Mouse (Mus musculus) macrophage (primary cell): ENCODE measurements around the gene St8sia6. TPM values are rescaled to one million over a fixed set of nuclear protein-coding genes. Genes with fewer than 3 reads are reported as not detected.

Experiments
- H3K27ac ChIP-seq: fragments of 350-480 bp; formaldehyde crosslinking; 2 replicates; pipeline ENCODE4 v1.9.0; 2021
- H3K36me3 ChIP-seq: fragments of 350-480 bp; formaldehyde crosslinking; 2 replicates; pipeline ENCODE4 v1.9.0; 2021; ENCODE audit errors: inconsistent target
- H3K4me3 ChIP-seq: fragments of 350-480 bp; formaldehyde crosslinking; 2 replicates; pipeline ENCODE4 v1.9.0; 2021; ENCODE audit errors: inconsistent target
- H3K79me2 ChIP-seq: fragments of 350-480 bp; formaldehyde crosslinking; 2 replicates; pipeline ENCODE4 v1.9.0; 2021; ENCODE audit errors: inconsistent target
- WGBS: methylation state at CpG from one replicate; pipeline ENCODE4 v1.1.7; 2026; ENCODE audit warnings: inconsistent platforms; ENCODE audit not compliant: missing documents; 5-methylcytosine and 5-hydroxymethylcytosine counted together
- polyA plus RNA-seq: library from polyadenylated mRNA; stranded (reverse); fragments of 250-400 nt; gene quantifications from 3 replicates; pipeline ENCODE4 v1.2.4, GENCODE M21; 2018; ENCODE audit warnings: inconsistent platforms
- total RNA-seq, 78 experiments: library from RNA; depleted of rRNA; stranded (reverse); fragments of 250-400 nt; gene quantifications; 1 replicate in 9 of 78; 2 replicates in 24 of 78; 3 replicates in 43 of 78; 4 replicates in 2 of 78; pipeline ENCODE4 v1.2.4; 2018; ENCODE audit warnings: inconsistent platforms in 56 of 78

The St8sia6 gene
- under 1 TPM in 3 of 26 experiments, not detected in 23; 0.06 to 0.09 (median 0.08) TPM for total RNA-seq (2018; cell fraction: chromatin; rRNA removed)
- total RNA-seq (2018; cell fraction: cytosol; rRNA removed), result under 1 TPM; 0.03 to 0.55 (median 0.11) TPM
- total RNA-seq (2018; cell fraction: nucleus; rRNA removed), result under 1 TPM in 19 of 26 experiments, not detected in 7; 0.06 to 0.86 (median 0.22) TPM
- 0.08 to 0.09 TPM in 2 of 3 replicates, not detected in the other for polyA plus RNA-seq

DNA sequence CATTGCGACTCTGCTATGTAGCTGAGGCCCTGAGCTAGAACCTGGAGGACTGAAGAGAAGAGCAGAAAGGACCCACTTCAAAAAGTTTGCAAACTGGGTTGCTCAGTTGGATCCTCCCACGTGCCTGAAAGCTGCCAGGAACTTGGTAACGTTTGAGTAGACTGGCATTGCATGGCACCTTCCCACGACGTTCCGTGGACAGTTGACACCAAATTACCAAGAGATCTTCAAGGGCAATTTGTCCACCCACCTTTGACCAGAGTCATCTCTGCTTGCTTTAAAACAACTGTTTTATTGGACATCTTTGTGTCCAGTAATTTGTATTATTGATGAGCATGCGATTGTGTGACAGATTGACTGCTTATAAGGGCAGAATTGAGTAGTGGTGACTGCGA, at the start of gene St8sia6:
St8sia6 (minus strand) TSS at position 96 of the 395 bp plus-strand sequence.
- Histone ChIP-seq H3K79me2 (no peaks in the 10 kb centered on the region), H3K27ac (no peak within 1 kb of the TSS), H3K36me3 (no peaks in the 10 kb centered on the region), H3K4me3 (no peak within 1 kb of the TSS)
- WGBS, result 55% methylated on average over 8 of the region's 8 CpGs

DNA sequence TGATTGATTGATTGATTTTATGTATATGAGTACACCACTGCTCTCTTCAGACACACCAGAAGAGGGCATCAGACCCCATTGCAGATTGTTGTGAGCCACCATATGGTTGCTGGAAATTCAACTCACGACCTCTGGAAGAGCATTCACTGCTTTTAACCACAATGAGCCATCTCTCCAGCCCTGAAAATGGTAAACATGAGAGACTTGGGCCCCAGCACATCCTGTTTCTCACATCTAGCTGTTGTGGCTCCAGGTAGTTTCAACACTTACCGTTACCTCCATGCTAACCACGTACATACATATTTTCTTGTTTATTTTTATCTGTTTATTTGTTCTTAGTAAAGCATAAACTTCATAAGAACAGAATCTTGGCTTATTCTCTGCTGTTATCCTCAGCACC, 42.4 kb upstream of the St8sia6 start:
- H3K27ac ChIP-seq, result no peak overlapping the region
- H3K36me3 ChIP-seq, result no peaks in the 10 kb centered on the region
- no peak overlapping the region for H3K4me3 ChIP-seq
- no peaks in the 10 kb centered on the region for H3K79me2 ChIP-seq
- WGBS, result 71% methylated on average over 3 of the region's 3 CpGs

DNA sequence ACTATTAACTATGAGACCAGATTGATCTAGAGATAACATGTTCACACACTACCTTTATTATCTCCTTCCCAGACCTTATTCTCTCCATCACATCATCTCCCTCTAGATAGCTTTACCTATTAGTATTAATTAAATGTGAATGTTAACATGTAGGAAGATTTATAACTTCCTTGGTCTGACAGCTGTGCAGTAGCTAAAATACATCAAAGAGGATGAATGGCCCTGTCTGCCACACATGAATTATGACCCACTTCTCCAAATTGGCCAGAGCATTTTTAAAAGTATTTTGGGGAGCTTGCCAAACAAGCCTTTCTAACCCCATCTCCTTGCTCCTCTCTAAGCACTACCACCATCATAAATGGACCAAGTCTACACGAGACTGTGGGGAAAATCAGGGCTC, 41.1 kb upstream of the St8sia6 start:
- Histone ChIP-seq H3K36me3 (no peaks in the 10 kb centered on the region), H3K79me2 (no peaks in the 10 kb centered on the region), H3K27ac (no peak overlapping the region), H3K4me3 (no peak overlapping the region)
- 27% methylated on average over 1 of the region's 1 CpGs for WGBS

GRCm38 (mm10) chr2:13816645-13817044, 22.8 kb upstream of the St8sia6 start:
- H3K4me3 ChIP-seq, result no peak overlapping the region
- H3K27ac ChIP-seq, result no peak overlapping the region
- 81% methylated on average over 2 of the region's 2 CpGs for WGBS
- H3K79me2 ChIP-seq, result no peaks in the 10 kb centered on the region
- no peaks in the 10 kb centered on the region for H3K36me3 ChIP-seq

DNA sequence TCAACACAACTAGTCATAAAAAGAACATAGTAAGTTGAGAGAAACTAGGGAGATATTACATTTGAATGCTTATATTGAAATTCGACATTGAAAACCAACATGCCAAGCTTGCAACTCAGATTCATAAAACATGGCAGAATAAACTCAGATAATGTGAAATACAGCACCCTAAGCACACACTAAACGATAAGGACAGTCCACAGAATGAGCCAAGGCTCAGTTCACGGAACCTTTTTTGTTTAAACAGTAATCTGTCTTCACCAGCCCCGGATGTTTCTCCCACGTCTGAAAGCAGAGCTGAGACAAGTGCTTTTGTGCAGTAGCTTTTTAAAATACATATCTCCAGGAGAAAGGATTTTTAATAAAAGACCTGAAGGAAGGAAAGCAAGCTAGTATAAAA, 14.7 kb upstream of the St8sia6 start:
- no peak overlapping the region for H3K4me3 ChIP-seq
- 91% methylated on average over 5 of the region's 5 CpGs for WGBS
- H3K36me3 ChIP-seq, result no peaks in the 10 kb centered on the region
- H3K27ac ChIP-seq, result no peak overlapping the region
- H3K79me2 ChIP-seq, result no peaks in the 10 kb centered on the region

DNA sequence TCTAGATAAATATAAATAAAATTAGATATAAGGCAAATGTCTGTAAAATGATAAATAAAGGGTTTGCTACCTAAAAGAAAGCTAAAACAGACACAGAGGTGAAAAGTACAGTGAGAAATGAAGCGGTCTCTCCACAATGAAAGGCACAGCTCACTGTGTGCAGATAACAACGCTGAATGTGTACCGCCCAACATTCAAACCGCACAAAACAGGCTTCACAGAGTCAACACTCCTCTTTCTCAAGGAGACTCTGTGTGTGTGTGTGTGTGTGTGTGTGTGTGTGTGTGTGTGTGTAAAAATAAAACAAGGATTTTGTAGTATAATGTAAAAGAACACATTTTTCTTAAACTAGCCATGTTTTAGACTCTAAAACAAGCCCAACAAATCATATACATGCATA, 14.1 kb upstream of the St8sia6 start:
- Histone ChIP-seq H3K4me3 (no peak overlapping the region), H3K79me2 (no peaks in the 10 kb centered on the region), H3K36me3 (no peaks in the 10 kb centered on the region), H3K27ac (no peak overlapping the region)
- WGBS, result 93% methylated on average over 4 of the region's 4 CpGs

GRCm38 (mm10) chr2:13806120-13806519, 12.3 kb upstream of the St8sia6 start:
- H3K4me3 ChIP-seq, result no peak overlapping the region
- 96% methylated on average over 3 of the region's 3 CpGs for WGBS

GRCm38 (mm10) chr2:13800639-13801038, 6.8 kb upstream of the St8sia6 start:
- Histone ChIP-seq H3K79me2 (no peaks in the 10 kb centered on the region), H3K4me3 (no peak overlapping the region), H3K27ac (no peak overlapping the region), H3K36me3 (no peaks in the 10 kb centered on the region)
- WGBS, result 89% methylated on average over 2 of the region's 2 CpGs

More at GRCm38 (mm10) chr2:13806120-13806519, 12.3 kb upstream of the St8sia6 start:
- no peak overlapping the region for H3K27ac ChIP-seq
- H3K36me3 ChIP-seq, result no peaks in the 10 kb centered on the region
- H3K79me2 ChIP-seq, result no peaks in the 10 kb centered on the region

GRCm38 (mm10) chr2:13794446-13794845, 582 bp upstream of the St8sia6 start:
- WGBS, result 93% methylated on average over 8 of the region's 8 CpGs
- H3K4me3 ChIP-seq, result no peak overlapping the region
- no peak overlapping the region for H3K27ac ChIP-seq
- H3K79me2 ChIP-seq, result no peaks in the 10 kb centered on the region
- H3K36me3 ChIP-seq, result no peaks in the 10 kb centered on the region

GRCm38 (mm10) chr2:13793054-13793968, 553 bp downstream of the St8sia6 start:
- Histone ChIP-seq H3K79me2 (no peaks in the 10 kb centered on the region), H3K4me3 (no peak overlapping the region), H3K36me3 (no peaks in the 10 kb centered on the region), H3K27ac (no peak overlapping the region)
- 2% methylated on average over 89 of the region's 89 CpGs for WGBS

DNA sequence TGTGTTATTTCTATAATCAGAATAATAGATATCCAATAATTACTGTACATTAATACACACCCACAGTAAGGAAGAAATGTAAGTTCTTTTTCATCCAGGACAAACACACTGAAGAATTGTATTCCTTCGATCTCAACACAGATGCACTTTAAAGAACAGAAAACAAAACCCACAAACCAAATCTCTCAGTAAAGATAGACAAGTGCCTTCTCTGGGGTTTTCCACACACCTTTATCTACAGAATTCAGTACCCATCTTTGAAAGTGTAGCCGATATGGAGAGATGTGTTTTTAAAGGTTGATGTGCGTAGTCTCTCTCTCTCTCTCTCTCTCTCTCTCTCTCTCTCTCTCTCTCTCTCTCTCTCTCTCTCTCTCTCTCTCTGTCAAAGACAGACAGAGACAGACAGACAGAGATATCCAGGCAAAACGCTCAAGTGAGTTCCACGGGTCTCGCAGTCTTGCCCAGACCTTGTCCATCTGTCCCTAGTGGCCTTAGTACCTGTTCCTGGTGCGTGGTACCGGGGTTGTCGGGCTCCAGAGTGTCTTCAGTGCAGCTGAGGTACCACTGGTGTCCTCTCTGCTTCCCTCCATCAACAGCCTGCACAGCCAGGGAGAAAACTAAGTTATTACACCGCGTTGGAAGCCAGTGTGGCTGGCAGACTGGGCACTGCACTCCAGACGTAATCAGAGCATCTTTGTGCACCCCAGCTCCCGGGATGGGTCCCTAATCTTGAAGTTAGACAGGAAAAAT, 1.4 kb downstream of the St8sia6 start:
- Histone ChIP-seq H3K27ac (no peak overlapping the region), H3K4me3 (no peak overlapping the region), H3K79me2 (no peaks in the 10 kb centered on the region), H3K36me3 (no peaks in the 10 kb centered on the region)
- WGBS, result 64% methylated on average over 13 of the region's 13 CpGs

GRCm38 (mm10) chr2:13791598-13791997, 2.3 kb downstream of the St8sia6 start:
- 77% methylated on average over 7 of the region's 7 CpGs for WGBS
- no peaks in the 10 kb centered on the region for H3K79me2 ChIP-seq
- no peaks in the 10 kb centered on the region for H3K36me3 ChIP-seq
- no peak overlapping the region for H3K4me3 ChIP-seq
- H3K27ac ChIP-seq, result no peak overlapping the region

DNA sequence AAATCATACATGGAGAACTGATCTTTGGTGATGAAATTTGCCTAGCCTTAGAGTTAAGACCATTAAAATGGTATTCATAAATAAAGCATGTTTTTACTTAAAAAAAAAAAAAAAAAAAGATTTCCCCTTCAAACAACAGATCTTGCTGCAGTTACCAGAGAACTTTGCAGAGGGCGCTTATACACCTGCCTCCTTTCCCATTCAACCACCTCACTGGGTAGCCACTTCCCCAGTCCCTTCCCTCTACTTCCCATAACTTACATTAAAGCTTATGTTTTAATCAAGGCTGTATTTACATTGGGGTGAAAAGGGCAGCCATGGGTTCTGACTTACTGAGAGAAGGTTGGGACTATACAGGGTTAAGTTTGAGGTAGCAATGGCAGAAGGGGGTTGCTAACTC, 4.5 kb downstream of the St8sia6 start:
- H3K27ac ChIP-seq, result no peak overlapping the region
- no peaks in the 10 kb centered on the region for H3K36me3 ChIP-seq
- H3K4me3 ChIP-seq, result no peak overlapping the region
- no peaks in the 10 kb centered on the region for H3K79me2 ChIP-seq
- 33% methylated on average over 1 of the region's 1 CpGs for WGBS

DNA sequence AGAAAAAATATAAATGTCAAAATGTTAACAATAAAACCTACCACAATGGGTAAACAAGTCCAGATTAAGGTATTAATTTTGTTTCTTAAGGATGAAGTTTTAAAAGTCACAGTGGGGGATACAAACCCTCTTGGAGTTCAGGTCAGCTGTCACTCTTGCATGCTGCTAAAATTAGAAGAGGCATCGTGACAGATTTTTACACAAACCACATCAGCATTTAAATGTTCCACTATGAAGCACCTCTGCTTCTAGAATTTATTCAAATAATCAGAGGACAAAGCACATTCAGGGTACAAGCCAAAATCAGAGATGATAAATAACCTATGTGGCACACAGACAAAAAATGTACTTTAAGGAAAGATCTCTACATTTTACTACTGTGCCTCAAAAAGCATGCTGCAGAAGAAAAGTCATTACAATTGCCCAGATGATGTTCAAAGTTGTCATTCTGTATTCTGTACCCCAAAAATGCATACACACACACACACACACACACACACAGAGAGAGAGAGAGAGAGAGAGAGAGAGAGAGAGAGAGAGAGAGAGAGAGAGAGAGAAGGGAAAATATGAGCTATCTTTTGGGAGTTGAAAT, 7.2 kb downstream of the St8sia6 start:
- Histone ChIP-seq H3K36me3 (no peaks in the 10 kb centered on the region), H3K79me2 (no peaks in the 10 kb centered on the region), H3K4me3 (no peak overlapping the region), H3K27ac (no peak overlapping the region)
- WGBS, result 43% methylated on average over 1 of the region's 1 CpGs
